Mouse (Mus musculus) retina, postnatal 7 days (tissue): ENCODE measurements around the gene Ttll8.

ENCODE experiments used
- DNase-seq: peaks from one replicate; pipeline ENCODE4 v3.0.0-alpha.2; 2012; ENCODE audit warnings: low read depth, low spot score

Ttll8 gene

GRCm38 (mm10) chr15:88921992-88922310 lies 32.3 kb downstream of the Ttll8 start:
- no peak for DNase-seq

GRCm38 (mm10) chr15:88921131-88921991 lies 32.9 kb downstream of the Ttll8 start:
- DNase-seq: peak; percentile 68

DNA sequence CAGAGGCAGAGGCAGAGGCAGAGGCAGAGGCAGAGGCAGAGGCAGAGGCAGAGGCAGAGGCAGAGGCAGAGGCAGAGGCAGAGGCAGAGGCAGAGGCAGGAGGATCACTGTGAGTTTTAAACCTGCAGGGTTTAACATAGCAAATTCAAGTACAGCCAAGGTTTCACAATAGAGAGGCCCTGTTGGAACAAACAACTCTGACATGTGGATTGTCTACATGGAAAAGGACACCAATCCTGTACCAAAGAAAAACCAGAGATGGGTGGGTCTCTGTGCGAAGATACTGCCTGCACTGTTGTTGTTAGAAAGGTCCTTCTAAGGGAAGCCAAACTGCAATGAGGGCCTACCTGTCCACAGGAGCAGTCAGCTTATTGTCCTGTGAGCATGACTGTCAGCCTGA lies 34.2 kb downstream of the Ttll8 start:
- no peak for DNase-seq

- DNase-seq: no peak
Observed at GRCm38 (mm10) chr15:88919328-88919727, 34.9 kb downstream of the Ttll8 start.

DNA sequence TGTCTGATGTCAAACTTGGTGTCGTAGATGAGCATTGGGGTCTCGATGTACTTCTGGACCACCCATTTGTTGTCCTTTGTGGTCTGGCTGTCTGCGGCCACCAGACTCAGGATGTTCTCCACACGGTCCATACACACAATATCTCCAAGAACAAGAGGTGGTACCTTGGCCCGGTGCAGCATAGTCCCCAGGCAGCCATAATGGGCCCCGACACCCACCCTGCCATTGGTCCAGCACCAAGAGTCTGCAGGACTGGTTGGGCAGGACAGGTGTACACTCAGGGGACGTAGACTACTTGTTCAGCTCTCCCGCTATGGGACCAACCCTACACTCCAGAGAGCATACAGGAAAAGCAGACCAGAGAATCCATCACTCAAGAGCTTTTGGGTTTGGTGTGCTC lies 37.1 kb downstream of the Ttll8 start:
- DNase-seq: no peak

DNA sequence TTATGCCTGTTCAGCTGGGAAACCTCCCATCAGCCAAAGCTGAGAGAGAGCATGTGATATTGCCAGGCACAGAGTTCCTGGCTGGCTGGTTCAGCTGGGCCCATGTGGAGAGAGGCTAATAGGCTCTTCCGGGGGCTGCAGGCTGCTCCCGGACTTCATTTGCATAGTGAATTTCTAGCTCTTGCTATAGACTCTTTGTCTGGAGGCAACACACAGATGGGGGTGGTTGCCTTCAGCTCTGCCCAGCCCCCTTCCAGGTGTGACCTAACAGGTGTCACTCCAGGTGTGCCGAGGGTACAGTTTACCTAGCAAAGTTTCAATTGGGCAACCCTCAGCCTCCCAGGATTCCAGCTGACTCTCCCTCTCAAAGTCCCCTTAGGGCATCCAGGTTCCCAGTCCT lies 37.9 kb downstream of the Ttll8 start:
- DNase-seq: no peak

DNA sequence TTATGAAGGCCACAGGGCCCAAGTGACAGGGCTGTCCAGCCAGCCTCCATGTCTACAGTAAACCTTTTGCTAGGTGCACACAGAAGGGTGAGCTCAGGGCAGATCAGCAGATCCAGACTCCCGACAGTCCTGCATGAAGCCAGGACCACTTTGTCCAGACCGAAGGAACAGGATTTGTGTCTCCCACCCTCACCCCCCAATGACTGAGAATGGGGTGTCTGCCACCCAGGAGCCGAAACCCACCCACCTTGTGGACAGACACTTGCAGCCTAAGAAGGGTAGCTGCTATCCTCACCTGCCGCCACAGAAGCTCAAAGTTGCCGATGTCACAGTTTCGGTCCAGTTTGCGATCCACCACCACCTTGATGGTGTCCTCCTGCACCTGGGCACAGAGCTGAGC lies 39.2 kb downstream of the Ttll8 start:
- no peak for DNase-seq

DNA sequence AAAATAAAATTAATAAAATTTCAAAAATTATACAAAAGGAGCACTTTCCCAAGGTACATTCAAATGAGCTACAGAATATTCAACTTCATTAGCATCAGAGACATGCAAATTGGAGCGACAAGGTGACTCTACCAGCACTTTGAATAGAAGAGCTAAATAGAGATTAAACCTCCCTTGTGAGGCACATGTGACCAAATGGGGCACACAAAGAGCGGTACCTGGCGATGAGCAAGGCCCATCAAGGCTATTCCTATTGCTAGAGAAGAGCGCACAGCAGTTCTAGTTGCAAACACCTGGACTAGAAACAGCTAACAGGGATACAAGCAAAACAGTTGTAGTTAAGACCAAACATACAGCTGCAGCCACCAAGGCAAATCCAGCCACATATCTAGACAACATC lies 47.9 kb downstream of the Ttll8 start:
- DNase-seq: no peak

DNA sequence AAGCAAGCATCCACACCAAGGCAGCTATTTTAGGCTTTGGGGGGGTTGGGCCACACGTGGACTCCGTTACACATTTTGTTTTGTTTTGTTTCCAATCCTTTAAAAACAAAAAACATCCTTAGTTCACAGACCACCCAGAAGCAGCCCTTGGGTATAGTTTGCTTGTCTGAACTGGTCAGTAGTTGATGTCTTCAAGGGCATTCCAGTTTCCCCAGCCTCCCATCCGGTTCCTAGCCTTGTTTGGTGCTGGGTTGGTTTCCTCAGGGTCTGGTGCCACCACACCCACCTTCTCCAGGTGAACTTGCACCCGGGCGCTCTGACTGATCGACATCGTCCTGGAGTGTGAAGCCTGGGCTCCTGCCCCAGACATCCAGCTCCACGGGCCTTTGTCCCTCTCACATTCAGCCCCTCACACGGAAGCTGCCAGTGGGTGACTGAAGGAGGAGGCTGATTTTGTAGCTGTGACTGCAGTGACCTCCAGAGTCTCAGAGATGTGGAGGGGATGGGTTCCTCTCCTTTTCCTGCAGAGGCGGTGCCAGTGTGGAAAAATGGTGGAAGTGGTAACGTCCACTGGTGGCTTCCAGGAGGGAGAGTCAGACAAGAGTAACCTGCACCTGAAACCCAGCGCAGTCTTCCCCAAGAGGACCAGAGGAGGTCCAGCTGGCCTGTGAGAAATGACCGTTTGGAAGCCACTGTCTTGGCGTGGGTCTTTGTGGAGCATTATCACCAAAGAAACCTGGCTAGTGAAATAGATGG lies 50.0 kb downstream of the Ttll8 start:
- DNase-seq: no peak

GRCm38 (mm10) chr15:88903086-88903485 lies 51.1 kb downstream of the Ttll8 start:
- no peak for DNase-seq

DNA sequence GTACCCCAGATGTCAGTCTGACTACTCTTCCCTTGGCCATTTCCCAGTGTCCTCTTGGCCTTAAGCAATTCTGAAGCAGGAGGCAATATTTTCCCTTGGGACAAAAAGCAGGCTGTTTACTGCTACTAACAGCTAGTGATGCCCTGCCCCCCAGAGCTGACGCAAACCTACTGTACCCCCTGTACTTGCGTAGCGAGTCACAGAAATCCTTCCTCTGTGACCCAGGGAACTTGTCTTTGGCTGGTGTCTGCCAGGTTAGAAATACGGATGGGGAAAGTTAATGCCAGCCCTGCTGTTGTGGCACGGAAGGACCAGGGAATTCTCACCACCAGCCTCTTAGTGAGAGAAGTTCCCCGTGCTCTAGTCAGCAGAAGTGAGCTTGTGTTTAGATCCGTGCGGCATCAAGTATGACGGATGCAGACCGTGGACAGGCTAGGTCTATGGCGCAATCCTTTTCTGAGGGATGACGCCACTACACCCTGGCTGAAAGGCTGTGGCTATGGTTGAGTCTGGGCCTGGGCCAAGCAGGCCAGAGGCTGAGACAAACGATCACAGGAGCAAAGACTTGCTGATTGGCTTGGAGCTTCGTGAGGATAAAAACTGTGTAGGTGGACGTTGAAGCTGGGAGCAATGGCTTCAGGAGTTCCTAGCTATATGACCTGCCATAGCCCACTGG lies 51.9 kb downstream of the Ttll8 start:
- no peak for DNase-seq

DNA sequence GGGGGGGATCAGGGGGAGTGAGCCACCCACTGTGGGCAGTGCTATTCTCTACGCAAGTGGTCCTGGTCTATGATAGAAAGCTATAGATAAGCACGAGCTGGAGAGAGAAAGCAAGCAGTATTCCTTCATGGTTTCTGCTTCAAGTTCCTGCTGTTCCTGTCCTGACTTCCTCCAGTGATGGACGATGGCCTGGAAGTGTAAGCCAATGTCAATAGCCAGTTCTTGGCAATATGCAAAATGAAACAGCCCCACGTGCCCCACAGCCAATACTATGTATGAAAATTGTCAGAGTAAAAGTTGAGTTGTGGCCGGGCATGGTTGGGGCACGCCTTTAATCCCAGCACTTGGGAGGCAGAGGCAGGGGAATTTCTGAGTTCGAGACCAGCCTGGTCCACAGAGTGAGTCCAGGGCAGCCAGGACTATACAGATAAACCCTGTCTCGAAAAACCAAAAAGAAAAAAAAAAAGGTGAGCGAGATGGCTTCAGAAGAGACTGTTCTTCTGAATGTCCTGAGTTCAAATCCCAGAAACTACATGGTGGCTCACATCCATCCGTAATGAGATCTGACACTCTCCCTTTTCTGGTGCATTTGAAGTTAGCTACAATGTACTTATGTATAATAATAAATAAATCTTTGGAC lies 57.8 kb downstream of the Ttll8 start:
- no peak for DNase-seq

- no peak for DNase-seq
Observed at GRCm38 (mm10) chr15:88895891-88896290, 58.3 kb downstream of the Ttll8 start.

GRCm38 (mm10) chr15:88895119-88895518 lies 59.1 kb downstream of the Ttll8 start:
- no peak for DNase-seq

DNA sequence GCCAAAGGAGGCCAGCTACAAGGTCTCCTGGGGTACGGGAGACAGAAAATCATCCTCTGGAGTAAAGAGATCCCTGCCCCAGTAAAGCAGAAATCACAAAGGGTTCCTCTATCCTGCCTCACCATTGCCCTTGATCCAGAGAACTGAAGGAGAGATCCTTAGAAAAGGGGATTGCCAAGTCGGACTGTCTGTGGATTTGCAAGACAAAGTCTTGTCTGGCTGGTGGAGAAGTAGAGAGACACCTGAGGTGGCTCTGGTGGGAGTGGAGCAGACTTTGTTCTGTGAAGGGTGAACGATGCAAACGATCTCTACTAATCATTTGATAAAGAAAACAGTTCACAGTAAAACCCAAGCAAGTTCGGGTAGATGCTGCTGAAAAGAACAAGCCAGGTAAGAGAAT lies 61.3 kb downstream of the Ttll8 start:
- DNase-seq: no peak

DNA sequence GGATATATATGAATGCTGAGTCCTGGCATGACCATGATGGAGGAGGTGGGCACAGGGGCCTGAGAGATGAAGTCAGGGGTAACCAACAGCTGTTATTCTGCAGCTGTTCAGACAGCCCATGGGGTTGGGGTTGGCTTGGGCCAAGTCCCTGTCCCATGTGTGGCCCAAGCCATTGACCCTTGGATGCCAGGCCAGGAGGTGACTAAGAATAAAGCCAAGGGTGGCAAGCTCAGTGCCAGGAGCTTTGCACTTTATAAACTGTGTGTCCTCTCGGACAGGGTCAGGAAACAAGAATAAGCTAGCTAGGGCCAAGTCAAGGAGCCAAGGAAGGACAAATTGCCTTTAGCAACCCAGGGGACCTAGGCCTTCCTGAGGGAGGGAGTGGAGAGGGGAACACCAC lies 62.0 kb downstream of the Ttll8 start:
- no peak for DNase-seq

- no peak for DNase-seq
Observed at GRCm38 (mm10) chr15:88891676-88892040, 62.6 kb downstream of the Ttll8 start.

- peak; percentile 33 for DNase-seq
Observed at GRCm38 (mm10) chr15:88890751-88891675, 63.2 kb downstream of the Ttll8 start.

DNA sequence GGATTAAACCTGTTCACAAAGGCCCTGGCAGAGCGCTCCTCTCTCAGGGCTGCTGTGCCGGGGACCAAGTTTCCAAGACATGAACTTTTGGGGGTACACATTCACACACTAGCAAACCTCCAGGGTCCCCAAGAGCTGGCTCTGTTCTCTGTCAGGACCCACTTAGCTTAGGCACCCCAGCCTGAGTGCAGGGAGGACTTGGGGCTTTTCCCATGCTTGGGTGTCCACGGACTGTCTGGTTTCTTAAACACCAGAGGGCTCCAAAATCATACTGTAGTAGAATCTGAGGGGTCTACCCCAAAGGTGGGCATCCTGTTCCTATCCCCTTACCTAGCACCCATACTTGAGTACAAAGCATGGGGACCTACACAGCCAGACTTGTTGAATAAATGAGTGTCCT lies 64.2 kb downstream of the Ttll8 start:
- DNase-seq: no peak

DNA sequence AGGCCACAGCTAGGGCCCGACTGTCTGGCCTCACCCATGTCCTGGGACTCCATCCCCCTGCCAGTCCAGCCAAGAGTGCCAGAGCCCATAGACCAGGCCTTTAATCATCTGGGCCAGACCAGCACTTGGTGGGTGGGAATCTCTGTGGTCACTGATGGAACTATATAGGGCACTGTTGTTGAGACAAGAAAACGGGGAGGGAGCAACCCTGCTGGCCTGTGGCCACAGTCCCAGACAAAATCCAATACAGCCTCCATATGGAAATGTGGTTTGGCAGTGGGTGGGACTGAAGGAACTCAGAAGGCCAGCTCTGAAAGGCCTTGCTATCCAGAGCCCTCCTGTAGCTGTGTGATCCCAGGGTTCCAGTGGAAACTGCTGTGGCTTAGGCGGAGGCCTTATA lies 65.2 kb downstream of the Ttll8 start:
- no peak for DNase-seq

GRCm38 (mm10) chr15:88885376-88885775 lies 68.8 kb downstream of the Ttll8 start:
- DNase-seq: no peak
